Mouse (Mus musculus): ENCODE results near the gene Foxp1.

DNA sequence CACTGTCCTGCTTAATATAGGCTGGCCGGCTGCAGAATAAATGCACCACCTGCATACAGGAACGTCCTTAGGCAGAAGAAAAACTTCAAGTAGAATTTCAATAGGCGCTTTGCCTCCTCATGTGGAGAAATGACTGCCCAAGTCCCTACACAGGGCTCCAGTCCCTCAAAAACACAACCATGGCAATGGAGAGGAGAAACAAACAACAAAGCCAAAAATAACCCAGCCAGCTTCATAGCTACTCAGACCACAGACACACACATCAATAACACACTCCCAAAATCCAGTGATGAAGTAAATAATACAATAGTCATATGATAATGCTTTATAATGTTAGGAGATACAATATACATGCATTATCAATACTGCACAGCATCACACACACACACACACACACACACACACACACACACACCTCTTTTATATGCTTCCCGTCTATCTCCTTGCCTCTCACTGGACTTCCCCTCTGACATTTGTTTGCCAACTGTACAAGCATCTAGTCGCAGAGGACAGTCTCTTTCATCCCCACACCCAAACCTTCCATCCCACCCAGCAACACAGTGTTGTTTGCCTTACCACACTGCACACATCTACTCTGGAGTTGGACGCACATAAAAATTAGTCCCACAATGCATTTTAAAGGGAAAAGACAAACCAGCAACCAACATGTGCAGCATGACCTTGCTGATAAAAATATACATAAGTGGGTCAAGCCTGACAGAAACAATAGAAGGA, 162.6 kb downstream of the Foxp1 start:
- TF ChIP-seq CTCF (IDR thresholded peaks at IDR 0.05; ENCODE audit: low read depth), result no peak
- TF ChIP-seq EP300 (IDR thresholded peaks at IDR 0.05; ENCODE audit: low read depth), result no peak
